Mouse (Mus musculus): ENCODE measurements around the gene Dnajb5.
A peak's percentile ranks its signal among the peaks of the same experiment; 100 is the strongest.

The Dnajb5 gene

GRCm38 (mm10) chr4:42944185-42944584, 5.4 kb upstream of the Dnajb5 start:
- no peak for DNase-seq (ENCODE audit: low spot score in 2 of 2)

GRCm38 (mm10) chr4:42945043-42945442, 4.6 kb upstream of the Dnajb5 start:
- DNase-seq (ENCODE audit: low spot score in 2 of 2) = no peak

GRCm38 (mm10) chr4:42945445-42945844, 4.2 kb upstream of the Dnajb5 start:
- DNase-seq (ENCODE audit: low spot score in 2 of 2) = no peak

- DNase-seq (ENCODE audit: low spot score in 2 of 2) = no peak
Observed at GRCm38 (mm10) chr4:42945952-42946351, 3.7 kb upstream of the Dnajb5 start.

GRCm38 (mm10) chr4:42946733-42947290, 2.8 kb upstream of the Dnajb5 start:
- DNase-seq (ENCODE audit: low spot score in 2 of 2) = no peak

GRCm38 (mm10) chr4:42948527-42948926, 1.1 kb upstream of the Dnajb5 start:
- no peak for DNase-seq (ENCODE audit: low spot score in 2 of 2)

- no peak for DNase-seq (ENCODE audit: low spot score in 2 of 2)
Observed at GRCm38 (mm10) chr4:42949051-42949675, 451 bp upstream of the Dnajb5 start.

- DNase-seq (ENCODE audit: low spot score in 2 of 2) = peak; percentile 80 to 87
Observed at GRCm38 (mm10) chr4:42950065-42950558, 498 bp downstream of the Dnajb5 start.

GRCm38 (mm10) chr4:42951206-42952195, 1.9 kb downstream of the Dnajb5 start:
- DNase-seq (ENCODE audit: low spot score in 2 of 2) = no peak

- no peak for DNase-seq (ENCODE audit: low spot score in 2 of 2)
Observed at GRCm38 (mm10) chr4:42952563-42952962, 2.9 kb downstream of the Dnajb5 start.

GRCm38 (mm10) chr4:42953435-42954094, 4.0 kb downstream of the Dnajb5 start:
- DNase-seq (ENCODE audit: low spot score in 2 of 2) = no peak

- no peak for DNase-seq (ENCODE audit: low spot score in 2 of 2)
Observed at GRCm38 (mm10) chr4:42954297-42954696, 4.7 kb downstream of the Dnajb5 start.

GRCm38 (mm10) chr4:42955200-42955599, 5.6 kb downstream of the Dnajb5 start:
- no peak for DNase-seq (ENCODE audit: low spot score in 2 of 2)

GRCm38 (mm10) chr4:42956581-42956980, 7.0 kb downstream of the Dnajb5 start:
- no peak for DNase-seq (ENCODE audit: low spot score in 2 of 2)

GRCm38 (mm10) chr4:42957306-42957705, 7.7 kb downstream of the Dnajb5 start:
- DNase-seq (ENCODE audit: low spot score in 2 of 2) = no peak

- DNase-seq (ENCODE audit: low spot score in 2 of 2) = no peak
Observed at GRCm38 (mm10) chr4:42957979-42958378, 8.4 kb downstream of the Dnajb5 start.

GRCm38 (mm10) chr4:42958942-42959341, 9.3 kb downstream of the Dnajb5 start:
- DNase-seq (ENCODE audit: low spot score in 2 of 2) = no peak

GRCm38 (mm10) chr4:42959382-42959781, 9.8 kb downstream of the Dnajb5 start:
- no peak for DNase-seq (ENCODE audit: low spot score in 2 of 2)

- DNase-seq (ENCODE audit: low spot score in 2 of 2) = peak; percentile 44 to 53
Observed at GRCm38 (mm10) chr4:42961592-42961991, 12.0 kb downstream of the Dnajb5 start.

- no peak for DNase-seq (ENCODE audit: low spot score in 2 of 2)
Observed at GRCm38 (mm10) chr4:42963480-42963879, 13.9 kb downstream of the Dnajb5 start.

GRCm38 (mm10) chr4:42965039-42965719, 15.6 kb downstream of the Dnajb5 start:
- peak; percentile 47 to 64 for DNase-seq (ENCODE audit: low spot score in 2 of 2)
